Mouse (Mus musculus) heart, embryonic 13.5 days (tissue): ENCODE measurements at regions not wholly inside any gene's neighbourhood (a gene's known extent, or its start where the extent isn't known, plus 50 kb on each side); places are given as distances from the start of the nearest gene placed in this dataset.

Experiments used
- ATAC-seq: fragments of 200-750 bp; cut with Nextera tagmentation; 2 replicates; pipeline ENCODE4 v1.8.0; 2017; ENCODE audit warnings: moderate TSS enrichment; ENCODE audit not compliant: insufficient number of reproducible peaks, low FRiP score, low TSS enrichment; ENCODE audit errors: extremely low read depth
- H3K27ac ChIP-seq: fragments of 300-500 bp; sonication (generic); replicated peaks from 2 replicates; pipeline ENCODE4 v1.5.1; 2015; ENCODE audit warnings: moderate library complexity, mild to moderate bottlenecking, inconsistent platforms
- H3K27me3 ChIP-seq: fragments of 300-500 bp; sonication (generic); replicated peaks from 2 replicates; pipeline ENCODE4 v1.6.1; 2015; ENCODE audit warnings: mild to moderate bottlenecking, inconsistent platforms
- H3K36me3 ChIP-seq: fragments of 300-500 bp; sonication (generic); 2 replicates; pipeline ENCODE4 v1.6.1; 2015; ENCODE audit warnings: mild to moderate bottlenecking, inconsistent platforms
- H3K4me1 ChIP-seq: fragments of 300-500 bp; sonication (generic); 2 replicates; pipeline ENCODE4 v1.6.1; 2015; ENCODE audit warnings: inconsistent platforms
- H3K4me2 ChIP-seq: fragments of 300-500 bp; sonication (generic); 2 replicates; pipeline ENCODE4 v1.6.1; 2015; ENCODE audit warnings: inconsistent platforms, mild to moderate bottlenecking, moderate library complexity
- H3K4me3 ChIP-seq: fragments of 300-500 bp; sonication (generic); 2 replicates; pipeline ENCODE4 v1.5.1; 2015; ENCODE audit warnings: moderate library complexity, mild to moderate bottlenecking, inconsistent platforms
- H3K9ac ChIP-seq: fragments of 300-500 bp; sonication (generic); 2 replicates; pipeline ENCODE4 v1.6.1; 2015; ENCODE audit warnings: inconsistent platforms, mild to moderate bottlenecking, moderate library complexity
- H3K9me3 ChIP-seq: fragments of 300-500 bp; sonication (generic); 2 replicates; pipeline ENCODE4 v1.6.1; 2016; ENCODE audit warnings: inconsistent platforms
- WGBS: fragments of 180-500 bp; shearing (Covaris S2); methylation state at CpG from one replicate; pipeline ENCODE4 v1.1.7; 2015; ENCODE audit warnings: mixed read lengths; 5-methylcytosine and 5-hydroxymethylcytosine counted together

GRCm38 (mm10) chr12:107326101-107326500 lies 162.3 kb upstream of the 3110018I06Rik start:
- Histone ChIP-seq H3K9ac (no peak overlapping the region), H3K9me3 (no peaks in the 10 kb centered on the region), H3K4me1 (no peaks in the 10 kb centered on the region), H3K27ac (no peak overlapping the region), H3K36me3 (no peaks in the 10 kb centered on the region), H3K4me2 (no peak overlapping the region), H3K27me3 (0 out of 2 replicates have a peak, but pooled peaks cover 3% of the 10 kb centered on the region), H3K4me3 (no peak overlapping the region)
- 91% methylated on average over 10 of the region's 10 CpGs for WGBS
- no peak for ATAC-seq

- Histone ChIP-seq H3K4me1 (no peaks in the 10 kb centered on the region), H3K27me3 (0 out of 2 replicates have a peak, but pooled peaks cover 3% of the 10 kb centered on the region), H3K36me3 (no peaks in the 10 kb centered on the region), H3K4me3 (no peak overlapping the region), H3K9me3 (no peaks in the 10 kb centered on the region), H3K9ac (no peak overlapping the region), H3K27ac (no peak overlapping the region), H3K4me2 (no peak overlapping the region)
- 68% methylated on average over 9 of the region's 9 CpGs for WGBS
- ATAC-seq: no peak
Observed at GRCm38 (mm10) chr12:107327107-107327770, 161.2 kb upstream of the 3110018I06Rik start.

- no peaks in the 10 kb centered on the region for H3K36me3 ChIP-seq
- H3K4me3 ChIP-seq: no peak overlapping the region
- H3K9me3 ChIP-seq: no peaks in the 10 kb centered on the region
- no peak overlapping the region for H3K27ac ChIP-seq
- H3K4me1 ChIP-seq: no peaks in the 10 kb centered on the region
- no peak overlapping the region for H3K4me2 ChIP-seq
- 0 out of 2 replicates have a peak, but pooled peaks cover 3% of the 10 kb centered on the region for H3K27me3 ChIP-seq
- no peak for ATAC-seq
- H3K9ac ChIP-seq: no peak overlapping the region
- WGBS: 29% methylated on average over 9 of the region's 9 CpGs
Observed at GRCm38 (mm10) chr12:107328986-107329385, 159.4 kb upstream of the 3110018I06Rik start.

GRCm38 (mm10) chr12:107334366-107334765 lies 154.1 kb upstream of the 3110018I06Rik start:
- no peaks in the 10 kb centered on the region for H3K4me1 ChIP-seq
- WGBS: 73% methylated on average over 8 of the region's 8 CpGs
- H3K4me2 ChIP-seq: no peak overlapping the region
- no peak overlapping the region for H3K4me3 ChIP-seq
- no peak overlapping the region for H3K9ac ChIP-seq
- 0 out of 2 replicates have a peak, but pooled peaks cover 3% of the 10 kb centered on the region for H3K27me3 ChIP-seq
- H3K9me3 ChIP-seq: no peaks in the 10 kb centered on the region
- ATAC-seq: no peak
- H3K27ac ChIP-seq: no peak overlapping the region
- no peaks in the 10 kb centered on the region for H3K36me3 ChIP-seq

GRCm38 (mm10) chr12:107335106-107335505 lies 153.3 kb upstream of the 3110018I06Rik start:
- no peaks in the 10 kb centered on the region for H3K4me1 ChIP-seq
- WGBS: 72% methylated on average over 12 of the region's 12 CpGs
- no peaks in the 10 kb centered on the region for H3K9me3 ChIP-seq
- no peak overlapping the region for H3K4me2 ChIP-seq
- no peak overlapping the region for H3K4me3 ChIP-seq
- H3K27me3 ChIP-seq: no peaks in the 10 kb centered on the region
- H3K27ac ChIP-seq: no peak overlapping the region
- H3K36me3 ChIP-seq: no peaks in the 10 kb centered on the region
- no peak overlapping the region for H3K9ac ChIP-seq
- ATAC-seq: no peak

- Histone ChIP-seq H3K27ac (no peak overlapping the region), H3K9ac (no peak overlapping the region), H3K9me3 (no peaks in the 10 kb centered on the region), H3K4me1 (no peaks in the 10 kb centered on the region), H3K4me3 (no peak overlapping the region), H3K4me2 (no peak overlapping the region), H3K36me3 (no peaks in the 10 kb centered on the region), H3K27me3 (no peaks in the 10 kb centered on the region)
- no peak for ATAC-seq
- WGBS: 52% methylated on average over 10 of the region's 10 CpGs
Observed at GRCm38 (mm10) chr12:107338758-107339157, 149.7 kb upstream of the 3110018I06Rik start.

GRCm38 (mm10) chr12:107356211-107356610 lies 132.2 kb upstream of the 3110018I06Rik start:
- no peak overlapping the region for H3K4me3 ChIP-seq
- no peaks in the 10 kb centered on the region for H3K4me1 ChIP-seq
- no peak overlapping the region for H3K27ac ChIP-seq
- H3K9ac ChIP-seq: no peak overlapping the region
- H3K36me3 ChIP-seq: no peaks in the 10 kb centered on the region
- no peak overlapping the region for H3K4me2 ChIP-seq
- no peaks in the 10 kb centered on the region; the same call in 1 of the 2 replicates for H3K27me3 ChIP-seq
- no peaks in the 10 kb centered on the region for H3K9me3 ChIP-seq
- whole genome bisulfite sequencing: 65% methylated on average over 6 of the region's 6 CpGs
- no peak for ATAC-seq

- H3K27ac ChIP-seq: no peak overlapping the region
- ATAC-seq: no peak
- no peaks in the 10 kb centered on the region; the same call in 1 of the 2 replicates for H3K27me3 ChIP-seq
- WGBS: 88% methylated on average over 7 of the region's 7 CpGs
- no peak overlapping the region for H3K4me2 ChIP-seq
- H3K9me3 ChIP-seq: no peaks in the 10 kb centered on the region
- no peaks in the 10 kb centered on the region for H3K4me1 ChIP-seq
- no peak overlapping the region for H3K9ac ChIP-seq
- no peak overlapping the region for H3K4me3 ChIP-seq
- no peaks in the 10 kb centered on the region for H3K36me3 ChIP-seq
Observed at GRCm38 (mm10) chr12:107356974-107357373, 131.5 kb upstream of the 3110018I06Rik start.

- Histone ChIP-seq H3K9ac (no peak overlapping the region), H3K4me1 (no peaks in the 10 kb centered on the region), H3K4me2 (no peak overlapping the region), H3K4me3 (no peak overlapping the region), H3K9me3 (no peaks in the 10 kb centered on the region), H3K27ac (no peak overlapping the region), H3K27me3 (no peaks in the 10 kb centered on the region; the same call in 1 of the 2 replicates), H3K36me3 (no peaks in the 10 kb centered on the region)
- WGBS: 84% methylated on average over 12 of the region's 12 CpGs
- no peak for ATAC-seq
Observed at GRCm38 (mm10) chr12:107360511-107360910, 127.9 kb upstream of the 3110018I06Rik start.

GRCm38 (mm10) chr12:107361606-107362005 lies 126.8 kb upstream of the 3110018I06Rik start:
- no peak overlapping the region for H3K27ac ChIP-seq
- WGBS: 83% methylated on average over 7 of the region's 7 CpGs

GRCm38 (mm10) chr12:107362120-107362519 lies 126.3 kb upstream of the 3110018I06Rik start:
- H3K4me3 ChIP-seq: no peak overlapping the region
- H3K27ac ChIP-seq: no peak overlapping the region
- no peak overlapping the region for H3K9ac ChIP-seq
- no peaks in the 10 kb centered on the region for H3K27me3 ChIP-seq
- no peak overlapping the region for H3K4me2 ChIP-seq
- H3K36me3 ChIP-seq: no peaks in the 10 kb centered on the region
- no peaks in the 10 kb centered on the region for H3K9me3 ChIP-seq
- no peak for ATAC-seq
- H3K4me1 ChIP-seq: no peaks in the 10 kb centered on the region
- WGBS: 65% methylated on average over 10 of the region's 10 CpGs

More at GRCm38 (mm10) chr12:107361606-107362005, 126.8 kb upstream of the 3110018I06Rik start:
- H3K4me1 ChIP-seq: no peaks in the 10 kb centered on the region
- H3K4me3 ChIP-seq: no peak overlapping the region
- ATAC-seq: no peak
- no peak overlapping the region for H3K9ac ChIP-seq
- no peaks in the 10 kb centered on the region for H3K27me3 ChIP-seq
- no peak overlapping the region for H3K4me2 ChIP-seq
- no peaks in the 10 kb centered on the region for H3K9me3 ChIP-seq
- H3K36me3 ChIP-seq: no peaks in the 10 kb centered on the region

- Histone ChIP-seq H3K27me3 (peaks cover 11% of the 10 kb centered on the region), H3K4me3 (no peak overlapping the region), H3K4me1 (peaks cover 9% of the 10 kb centered on the region; the same call in 1 of the 2 replicates), H3K4me2 (no peak overlapping the region), H3K36me3 (no peaks in the 10 kb centered on the region), H3K27ac (no peak overlapping the region), H3K9me3 (no peaks in the 10 kb centered on the region), H3K9ac (no peak overlapping the region)
- 82% methylated on average over 7 of the region's 7 CpGs for WGBS
- ATAC-seq: no peak
Observed at GRCm38 (mm10) chr12:107372254-107372653, 116.2 kb upstream of the 3110018I06Rik start.
